Mouse (Mus musculus) embryonic facial prominence, embryonic 13.5 days (tissue): ENCODE data around the gene Rfx4. TPM values are rescaled to one million over a fixed set of nuclear protein-coding genes. Genes with fewer than 3 reads are reported as not detected.

Experiments used
- ATAC-seq: fragments of 200-750 bp; cut with Nextera tagmentation; 2 replicates; pipeline ENCODE4 v1.8.0; 2017; ENCODE audit warnings: low read depth; ENCODE audit not compliant: insufficient number of reproducible peaks, insufficient read depth, low FRiP score, low TSS enrichment
- H3K27ac ChIP-seq: fragments of 300-500 bp; sonication (generic); 2 replicates; pipeline ENCODE4 v1.5.1; 2015; ENCODE audit warnings: moderate library complexity, mild to moderate bottlenecking, inconsistent platforms
- H3K27me3 ChIP-seq: fragments of 300-500 bp; sonication (generic); 2 replicates; pipeline ENCODE4 v1.6.1; 2015; ENCODE audit warnings: mild to moderate bottlenecking, inconsistent platforms
- H3K36me3 ChIP-seq: fragments of 300-500 bp; sonication (generic); 2 replicates; pipeline ENCODE4 v1.6.1; 2015; ENCODE audit warnings: mild to moderate bottlenecking, inconsistent platforms
- H3K4me1 ChIP-seq: fragments of 300-500 bp; sonication (generic); 2 replicates; pipeline ENCODE4 v1.6.1; 2015; ENCODE audit warnings: inconsistent platforms
- H3K4me2 ChIP-seq: fragments of 300-500 bp; sonication (generic); 2 replicates; pipeline ENCODE4 v1.6.1; 2015; ENCODE audit warnings: moderate library complexity, mild to moderate bottlenecking, inconsistent platforms
- H3K4me3 ChIP-seq: fragments of 300-500 bp; sonication (generic); 2 replicates; pipeline ENCODE4 v1.5.1; 2015; ENCODE audit warnings: mild to moderate bottlenecking, inconsistent platforms
- H3K9ac ChIP-seq: fragments of 300-500 bp; sonication (generic); 2 replicates; pipeline ENCODE4 v1.6.1; 2015; ENCODE audit warnings: mild to moderate bottlenecking, inconsistent platforms
- H3K9me3 ChIP-seq: fragments of 300-500 bp; sonication (generic); 2 replicates; pipeline ENCODE4 v1.6.1; 2016; ENCODE audit warnings: inconsistent platforms
- WGBS: fragments of 180-500 bp; shearing (Covaris S2); methylation state at CpG from one replicate; pipeline ENCODE4 v1.1.7; 2015; ENCODE audit warnings: mixed read lengths; 5-methylcytosine and 5-hydroxymethylcytosine counted together
- polyA plus RNA-seq: library from polyadenylated mRNA; unstranded; fragments of >200 nt; fragmentation: Nextera tagmentation; extraction: Ambion mirVana; gene quantifications from 2 replicates; pipeline ENCODE4 v1.2.1, GENCODE M21; 2015

Rfx4 gene
- polyA plus RNA-seq, 1 experiment from 2014 or later = 0.44 TPM

- Histone ChIP-seq H3K4me2 (no peak overlapping the region), H3K36me3 (no peaks in the 10 kb centered on the region), H3K27me3 (no peaks in the 10 kb centered on the region), H3K4me3 (no peak overlapping the region), H3K4me1 (peaks cover 10% of the 10 kb centered on the region), H3K9ac (peak overlapping the region; percentile 46; the same call in 1 of the 2 replicates), H3K9me3 (no peaks in the 10 kb centered on the region), H3K27ac (peak overlapping the region; percentile 11; the same call in 1 of the 2 replicates)
- ATAC-seq = 0 out of 2 replicates have a peak, but pooled peaks have one; percentile 48
- 49% methylated on average over 12 of the region's 12 CpGs for WGBS
These were observed 96.4 kb downstream of the Rfx4 start for GRCm38 (mm10) chr10:84851981-84852979.

- no peak for ATAC-seq
- no peak overlapping the region for H3K27ac ChIP-seq
- WGBS = 89% methylated on average over 8 of the region's 8 CpGs
- H3K4me2 ChIP-seq = no peak overlapping the region
- H3K4me1 ChIP-seq = peaks cover 17% of the 10 kb centered on the region
- no peak overlapping the region for H3K9ac ChIP-seq
- no peaks in the 10 kb centered on the region for H3K9me3 ChIP-seq
- H3K36me3 ChIP-seq = no peaks in the 10 kb centered on the region
- H3K27me3 ChIP-seq = no peaks in the 10 kb centered on the region
- H3K4me3 ChIP-seq = no peak overlapping the region
These were observed 98.2 kb downstream of the Rfx4 start for GRCm38 (mm10) chr10:84854059-84854458.

DNA sequence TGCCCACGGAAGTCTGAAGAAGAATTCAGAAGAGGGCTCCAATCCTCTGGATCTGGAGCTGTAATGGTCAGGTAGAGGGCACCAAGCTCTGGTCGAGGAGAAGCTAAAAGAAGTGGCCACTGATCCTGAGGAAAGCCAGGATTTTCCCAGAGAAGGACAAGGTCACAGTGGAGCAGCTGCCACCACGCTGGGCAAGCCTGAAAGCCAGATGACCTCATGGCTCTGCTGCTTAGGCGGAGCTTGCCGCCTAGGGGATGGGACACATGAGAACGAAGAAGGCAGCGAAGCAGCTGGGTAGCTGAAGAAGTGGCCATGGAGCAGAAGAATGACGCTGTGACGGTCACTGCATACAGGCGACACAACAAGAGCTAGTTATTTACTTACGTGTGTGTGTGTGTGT lies 99.6 kb downstream of the Rfx4 start:
- Histone ChIP-seq H3K4me2 (no peak overlapping the region), H3K27ac (no peak overlapping the region), H3K4me3 (no peak overlapping the region), H3K9ac (no peak overlapping the region), H3K4me1 (peaks cover 26% of the 10 kb centered on the region), H3K9me3 (no peaks in the 10 kb centered on the region), H3K36me3 (no peaks in the 10 kb centered on the region), H3K27me3 (peaks cover 5% of the 10 kb centered on the region; the same call in 1 of the 2 replicates)
- WGBS = 77% methylated on average over 11 of the region's 11 CpGs
- no peak for ATAC-seq

GRCm38 (mm10) chr10:84858371-84858770 lies 102.5 kb downstream of the Rfx4 start:
- Histone ChIP-seq H3K36me3 (no peaks in the 10 kb centered on the region), H3K27me3 (peaks cover 5% of the 10 kb centered on the region; the same call in 1 of the 2 replicates), H3K27ac (no peak overlapping the region), H3K9me3 (no peaks in the 10 kb centered on the region), H3K4me3 (no peak overlapping the region), H3K4me2 (no peak overlapping the region), H3K4me1 (peaks cover 16% of the 10 kb centered on the region; the same call in 1 of the 2 replicates), H3K9ac (no peak overlapping the region)
- 75% methylated on average over 8 of the region's 8 CpGs for WGBS
- no peak for ATAC-seq

- peaks cover 16% of the 10 kb centered on the region; the same call in 1 of the 2 replicates for H3K4me1 ChIP-seq
- no peak for ATAC-seq
- H3K4me3 ChIP-seq = no peak overlapping the region
- H3K9me3 ChIP-seq = no peaks in the 10 kb centered on the region
- WGBS = 15% methylated on average over 14 of the region's 14 CpGs
- H3K4me2 ChIP-seq = peak overlapping the region; percentile 16; the same call in 1 of the 2 replicates
- H3K27me3 ChIP-seq = peaks cover 5% of the 10 kb centered on the region; the same call in 1 of the 2 replicates
- no peak overlapping the region for H3K27ac ChIP-seq
- no peak overlapping the region for H3K9ac ChIP-seq
- no peaks in the 10 kb centered on the region for H3K36me3 ChIP-seq
These were observed 103.1 kb downstream of the Rfx4 start for GRCm38 (mm10) chr10:84858806-84859496.

GRCm38 (mm10) chr10:84859556-84860380 lies 103.9 kb downstream of the Rfx4 start:
- H3K4me2 ChIP-seq = 0 out of 2 replicates have a peak overlapping the region, but pooled peaks have one; percentile 16
- H3K4me3 ChIP-seq = no peak overlapping the region
- H3K4me1 ChIP-seq = peaks cover 16% of the 10 kb centered on the region; the same call in 1 of the 2 replicates
- H3K9ac ChIP-seq = no peak overlapping the region
- 31% methylated on average over 13 of the region's 13 CpGs for WGBS
- no peak overlapping the region for H3K27ac ChIP-seq
- ATAC-seq = no peak
- H3K9me3 ChIP-seq = no peaks in the 10 kb centered on the region
- H3K27me3 ChIP-seq = peaks cover 5% of the 10 kb centered on the region; the same call in 1 of the 2 replicates
- H3K36me3 ChIP-seq = no peaks in the 10 kb centered on the region

DNA sequence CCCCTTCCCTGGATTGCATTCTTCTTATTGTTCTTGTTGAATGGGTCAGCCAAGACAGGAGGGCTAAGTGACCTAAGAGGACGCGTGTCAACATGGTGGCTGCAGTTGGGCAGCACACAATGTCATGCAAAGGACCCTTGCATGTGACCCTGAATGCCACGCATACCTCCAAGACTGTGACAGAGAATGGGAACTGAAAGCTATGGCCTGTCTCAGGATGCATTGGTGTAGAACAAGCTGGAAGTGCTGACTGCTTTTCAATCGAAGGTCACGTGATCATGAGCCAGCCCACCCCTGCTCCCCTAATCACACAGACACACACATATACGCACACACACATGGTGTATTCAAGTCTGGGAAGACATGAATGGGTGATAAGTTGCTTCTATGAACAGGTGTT lies 107.6 kb downstream of the Rfx4 start:
- Histone ChIP-seq H3K27ac (no peak overlapping the region), H3K4me2 (no peak overlapping the region), H3K36me3 (no peaks in the 10 kb centered on the region), H3K4me1 (peaks cover 15% of the 10 kb centered on the region; the same call in 1 of the 2 replicates), H3K4me3 (no peak overlapping the region), H3K9ac (no peak overlapping the region), H3K27me3 (peaks cover 5% of the 10 kb centered on the region; the same call in 1 of the 2 replicates), H3K9me3 (no peaks in the 10 kb centered on the region)
- WGBS = 90% methylated on average over 6 of the region's 6 CpGs
- no peak for ATAC-seq

GRCm38 (mm10) chr10:84867577-84867976 lies 111.7 kb downstream of the Rfx4 start:
- Histone ChIP-seq H3K4me1 (peaks cover 4% of the 10 kb centered on the region; the same call in 1 of the 2 replicates), H3K4me3 (no peak overlapping the region), H3K36me3 (no peaks in the 10 kb centered on the region), H3K9me3 (no peaks in the 10 kb centered on the region), H3K27ac (no peak overlapping the region), H3K4me2 (no peak overlapping the region), H3K9ac (no peak overlapping the region), H3K27me3 (no peaks in the 10 kb centered on the region)
- 87% methylated on average over 7 of the region's 7 CpGs for WGBS
- ATAC-seq = no peak

GRCm38 (mm10) chr10:84871285-84871684 lies 115.4 kb downstream of the Rfx4 start:
- Histone ChIP-seq H3K9me3 (no peaks in the 10 kb centered on the region), H3K4me2 (no peak overlapping the region), H3K27me3 (no peaks in the 10 kb centered on the region), H3K9ac (no peak overlapping the region), H3K36me3 (no peaks in the 10 kb centered on the region), H3K4me1 (peaks cover 4% of the 10 kb centered on the region; the same call in 1 of the 2 replicates), H3K27ac (no peak overlapping the region), H3K4me3 (no peak overlapping the region)
- ATAC-seq = no peak
- 58% methylated on average over 12 of the region's 12 CpGs for WGBS

- Histone ChIP-seq H3K9me3 (no peaks in the 10 kb centered on the region), H3K36me3 (no peaks in the 10 kb centered on the region), H3K4me1 (peaks cover 4% of the 10 kb centered on the region; the same call in 1 of the 2 replicates), H3K27me3 (no peaks in the 10 kb centered on the region), H3K4me3 (no peak overlapping the region), H3K4me2 (no peak overlapping the region), H3K9ac (no peak overlapping the region), H3K27ac (no peak overlapping the region)
- no peak for ATAC-seq
- 81% methylated on average over 4 of the region's 4 CpGs for WGBS
These were observed 116.1 kb downstream of the Rfx4 start for GRCm38 (mm10) chr10:84871921-84872320.
